Mouse (Mus musculus): ENCODE results near the gene Sv2a. TPM values are rescaled to one million over a fixed set of nuclear protein-coding genes. Genes with fewer than 3 reads are reported as not detected.

Sv2a gene
- 1.5 and 1.6 TPM in 2 replicates for polyA plus RNA-seq (2012; rRNA removed)

- TF ChIP-seq CTCF (IDR thresholded peaks at IDR 0.05; ENCODE audit: insufficient read depth, low read length) (no peak), POLR2A (IDR thresholded peaks at IDR 0.05; ENCODE audit: borderline replicate concordance, extremely low read depth, low read depth, low read length) (no peak)
- 1% methylated on average over 20 of the region's 23 CpGs for WGBS
- peak within 1 kb of the TSS; percentile 41 for H3K4me3 ChIP-seq (replicated peaks; ENCODE audit: extremely low read depth, low read depth, low read length)
- no peak for DNase-seq
- H3K4me1 ChIP-seq (ENCODE audit: control insufficient read depth, insufficient read depth, low read length) = no peaks in the 10 kb centered on the region
These were observed at the start of gene Sv2a for GRCm38 (mm10) chr3:96180727-96181477. TSS of gene Sv2a (plus strand) at chr3:96181151.

GRCm38 (mm10) chr3:96132478-96132877 is 48.5 kb upstream of the Sv2a start:
- peaks cover 21% of the 10 kb centered on the region for H3K4me1 ChIP-seq (ENCODE audit: control insufficient read depth, insufficient read depth, low read length)
- no peak for DNase-seq
- H3K4me3 ChIP-seq (replicated peaks; ENCODE audit: extremely low read depth, low read depth, low read length) = no peak overlapping the region
- WGBS = 70% methylated on average over 3 of the region's 3 CpGs
- TF ChIP-seq CTCF (IDR thresholded peaks at IDR 0.05; ENCODE audit: insufficient read depth, low read length) = no peak
- TF ChIP-seq POLR2A (IDR thresholded peaks at IDR 0.05; ENCODE audit: borderline replicate concordance, extremely low read depth, low read depth, low read length) = no peak

DNA sequence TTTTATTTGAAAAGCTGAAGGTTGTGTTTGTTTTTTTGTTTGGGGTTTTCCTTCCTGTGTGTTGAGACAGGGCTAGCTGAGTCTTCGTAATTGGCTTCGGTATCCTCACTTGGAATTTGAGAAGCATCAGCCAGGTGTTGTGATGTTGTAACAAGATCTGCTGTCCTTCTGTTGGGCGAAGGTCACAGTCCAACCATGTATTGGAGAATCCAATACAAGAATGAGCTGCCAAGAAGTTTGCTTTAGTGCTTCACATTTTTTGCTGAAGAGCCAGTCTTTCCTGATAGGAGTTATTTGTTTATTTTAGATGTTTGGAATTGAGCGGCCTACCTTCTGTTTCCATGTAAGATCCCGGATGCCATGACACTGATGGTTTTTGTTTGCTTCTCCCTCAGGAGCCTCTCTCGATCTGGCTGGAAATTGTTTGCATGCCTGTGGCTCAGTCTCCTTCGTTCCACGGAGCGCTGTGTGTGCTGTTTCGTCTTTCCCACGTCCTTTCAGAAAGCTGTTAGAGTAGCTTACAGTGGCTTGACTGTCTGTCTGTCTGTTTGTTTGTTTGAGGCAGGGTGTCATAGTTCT is 47.5 kb upstream of the Sv2a start:
- 30% methylated on average over 11 of the region's 11 CpGs for WGBS
- TF ChIP-seq CTCF (IDR thresholded peaks at IDR 0.05; ENCODE audit: insufficient read depth, low read length) = no peak
- TF ChIP-seq POLR2A (IDR thresholded peaks at IDR 0.05; ENCODE audit: borderline replicate concordance, extremely low read depth, low read depth, low read length) = no peak
- Histone ChIP-seq H3K4me3 (replicated peaks; ENCODE audit: extremely low read depth, low read depth, low read length) (no peak overlapping the region), H3K4me1 (ENCODE audit: control insufficient read depth, insufficient read depth, low read length) (peaks cover 17% of the 10 kb centered on the region)
- no peak for DNase-seq

DNA sequence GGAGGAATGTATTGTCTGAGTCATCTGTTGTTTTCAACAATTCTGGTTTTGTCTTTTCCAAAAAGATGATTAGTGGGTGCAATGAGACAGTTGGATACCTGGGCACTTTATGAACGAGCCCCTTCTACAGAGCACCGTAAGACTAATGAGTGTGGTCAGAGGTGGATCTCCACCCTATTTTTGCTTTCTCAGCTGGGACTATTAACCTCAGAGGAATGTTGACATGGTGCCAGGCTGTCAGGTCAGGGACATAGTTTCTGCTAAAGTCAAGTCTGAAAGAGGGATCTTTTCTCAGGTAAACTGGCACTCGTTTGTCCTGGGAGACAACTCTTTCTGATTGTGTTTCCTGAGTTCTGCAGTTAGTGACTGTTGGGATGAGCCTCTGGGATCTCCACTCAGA is 45.9 kb upstream of the Sv2a start:
- Histone ChIP-seq H3K4me1 (ENCODE audit: control insufficient read depth, insufficient read depth, low read length) (peaks cover 12% of the 10 kb centered on the region), H3K4me3 (replicated peaks; ENCODE audit: extremely low read depth, low read depth, low read length) (no peak overlapping the region)
- DNase-seq = no peak
- 45% methylated on average over 3 of the region's 3 CpGs for WGBS
- TF ChIP-seq POLR2A (IDR thresholded peaks at IDR 0.05; ENCODE audit: borderline replicate concordance, extremely low read depth, low read depth, low read length) = no peak
- no peak for TF ChIP-seq CTCF (IDR thresholded peaks at IDR 0.05; ENCODE audit: insufficient read depth, low read length)

DNA sequence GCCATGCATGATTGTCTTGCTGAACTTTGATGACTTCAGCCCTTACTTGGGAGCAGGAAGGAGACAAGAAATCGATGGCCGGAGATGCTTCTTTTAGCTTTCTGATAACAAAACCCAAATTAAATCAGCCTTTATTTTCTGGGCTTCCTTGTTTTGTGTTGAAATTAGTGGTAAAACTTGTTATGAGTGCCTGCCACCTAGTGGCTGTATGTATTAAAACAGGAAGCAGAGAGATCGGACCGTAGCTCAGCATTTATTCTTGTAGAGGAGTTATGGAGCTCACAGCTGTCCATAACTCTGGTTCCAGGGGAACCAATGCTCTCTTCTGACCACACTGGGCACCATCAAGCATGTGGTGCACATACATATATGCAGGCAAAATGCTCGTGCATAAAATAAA is 33.0 kb upstream of the Sv2a start:
- TF ChIP-seq CTCF (IDR thresholded peaks at IDR 0.05; ENCODE audit: insufficient read depth, low read length) (peak; percentile 26; the same call in 1 of the 2 replicates), POLR2A (IDR thresholded peaks at IDR 0.05; ENCODE audit: borderline replicate concordance, extremely low read depth, low read depth, low read length) (no peak)
- no peak for DNase-seq
- WGBS = 6% methylated on average over 5 of the region's 5 CpGs
- Histone ChIP-seq H3K4me3 (replicated peaks; ENCODE audit: extremely low read depth, low read depth, low read length) (no peak overlapping the region), H3K4me1 (ENCODE audit: control insufficient read depth, insufficient read depth, low read length) (no peaks in the 10 kb centered on the region)

GRCm38 (mm10) chr3:96151836-96152235 is 29.1 kb upstream of the Sv2a start:
- WGBS = 66% methylated on average over 7 of the region's 7 CpGs
- no peak for DNase-seq
- Histone ChIP-seq H3K4me1 (ENCODE audit: control insufficient read depth, insufficient read depth, low read length) (no peaks in the 10 kb centered on the region), H3K4me3 (replicated peaks; ENCODE audit: extremely low read depth, low read depth, low read length) (no peak overlapping the region)
- no peak for TF ChIP-seq CTCF (IDR thresholded peaks at IDR 0.05; ENCODE audit: insufficient read depth, low read length)
- no peak for TF ChIP-seq POLR2A (IDR thresholded peaks at IDR 0.05; ENCODE audit: borderline replicate concordance, extremely low read depth, low read depth, low read length)

DNA sequence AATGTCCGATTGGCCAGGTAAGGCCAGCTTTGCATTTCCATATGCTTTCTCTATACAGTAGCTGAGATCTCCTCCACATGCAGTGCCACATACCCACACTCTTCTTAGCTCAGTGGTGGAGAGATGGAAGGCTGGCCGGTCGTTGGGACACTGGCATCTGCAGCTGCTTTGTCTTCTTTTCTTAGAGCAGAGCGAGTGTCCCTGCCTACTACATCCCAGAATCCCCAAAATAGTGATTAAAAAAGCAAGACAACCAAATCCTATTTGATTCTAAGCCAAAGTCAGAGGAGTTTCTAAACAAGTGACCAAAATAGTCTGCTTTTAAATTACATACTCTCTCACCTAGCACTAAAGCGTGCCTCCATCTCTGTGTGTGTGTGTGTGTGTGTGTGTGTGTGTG is 28.3 kb upstream of the Sv2a start:
- DNase-seq = no peak
- TF ChIP-seq POLR2A (IDR thresholded peaks at IDR 0.05; ENCODE audit: borderline replicate concordance, extremely low read depth, low read depth, low read length) = no peak
- TF ChIP-seq CTCF (IDR thresholded peaks at IDR 0.05; ENCODE audit: insufficient read depth, low read length) = no peak
- no peak overlapping the region for H3K4me3 ChIP-seq (replicated peaks; ENCODE audit: extremely low read depth, low read depth, low read length)
- no peaks in the 10 kb centered on the region for H3K4me1 ChIP-seq (ENCODE audit: control insufficient read depth, insufficient read depth, low read length)
- WGBS = 89% methylated on average over 5 of the region's 5 CpGs

DNA sequence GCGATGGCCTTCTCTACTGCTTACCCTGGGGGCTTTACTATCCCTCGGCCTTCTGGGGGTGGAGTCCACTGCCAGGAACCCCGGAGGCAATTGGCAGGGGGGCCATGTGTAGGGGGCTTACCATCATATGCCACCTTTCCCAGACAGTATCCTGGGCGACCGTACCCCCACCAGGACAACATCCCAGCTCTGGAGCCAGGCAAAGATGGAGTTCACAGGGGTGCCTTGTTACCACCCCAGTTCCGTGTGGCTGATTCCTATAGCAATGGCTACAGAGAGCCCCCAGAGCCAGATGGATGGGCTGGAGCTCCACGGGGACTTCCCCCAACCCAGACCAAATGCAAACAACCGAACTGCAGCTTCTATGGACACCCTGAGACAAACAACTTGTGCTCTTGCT is 25.4 kb upstream of the Sv2a start:
- peaks cover 5% of the 10 kb centered on the region; the same call in 1 of the 2 replicates for H3K4me1 ChIP-seq (ENCODE audit: control insufficient read depth, insufficient read depth, low read length)
- WGBS = 81% methylated on average over 8 of the region's 8 CpGs
- no peak for TF ChIP-seq POLR2A (IDR thresholded peaks at IDR 0.05; ENCODE audit: borderline replicate concordance, extremely low read depth, low read depth, low read length)
- TF ChIP-seq CTCF (IDR thresholded peaks at IDR 0.05; ENCODE audit: insufficient read depth, low read length) = no peak
- no peak for DNase-seq
- no peak overlapping the region for H3K4me3 ChIP-seq (replicated peaks; ENCODE audit: extremely low read depth, low read depth, low read length)

DNA sequence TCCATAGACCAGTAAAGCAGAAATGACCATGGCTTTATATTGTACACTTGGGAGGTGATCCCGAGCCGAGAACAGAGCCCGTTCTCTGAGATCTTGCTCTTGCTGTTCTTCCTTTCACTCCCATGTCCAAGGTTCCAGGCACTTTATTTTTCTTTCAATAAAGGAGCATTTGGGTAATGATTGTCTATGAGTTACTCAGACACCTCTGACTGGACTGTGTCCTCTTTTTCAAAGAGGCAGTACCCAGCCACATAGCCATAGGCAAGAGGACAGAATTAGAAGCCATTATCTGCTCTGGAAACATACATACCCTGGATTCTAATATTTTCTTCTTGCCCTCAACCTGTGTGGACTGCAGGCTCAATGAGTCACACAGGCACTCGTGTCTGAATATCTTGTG is 21.1 kb upstream of the Sv2a start:
- Histone ChIP-seq H3K4me3 (replicated peaks; ENCODE audit: extremely low read depth, low read depth, low read length) (no peak overlapping the region), H3K4me1 (ENCODE audit: control insufficient read depth, insufficient read depth, low read length) (peaks cover 11% of the 10 kb centered on the region)
- 48% methylated on average over 4 of the region's 4 CpGs for whole genome bisulfite sequencing
- TF ChIP-seq CTCF (IDR thresholded peaks at IDR 0.05; ENCODE audit: insufficient read depth, low read length) = no peak
- TF ChIP-seq POLR2A (IDR thresholded peaks at IDR 0.05; ENCODE audit: borderline replicate concordance, extremely low read depth, low read depth, low read length) = no peak
- no peak for DNase-seq
